Mouse (Mus musculus) cerebellum, adult (tissue): ENCODE data around the gene Hras.

Experiments
- ATAC-seq: cut with Nextera tagmentation; 2 replicates; pipeline ENCODE4 v1.9.2; 2017; ENCODE audit warnings: mild to moderate bottlenecking, moderate library complexity, mixed read lengths; ENCODE audit not compliant: insufficient number of reproducible peaks, low FRiP score, low TSS enrichment

Hras gene

DNA sequence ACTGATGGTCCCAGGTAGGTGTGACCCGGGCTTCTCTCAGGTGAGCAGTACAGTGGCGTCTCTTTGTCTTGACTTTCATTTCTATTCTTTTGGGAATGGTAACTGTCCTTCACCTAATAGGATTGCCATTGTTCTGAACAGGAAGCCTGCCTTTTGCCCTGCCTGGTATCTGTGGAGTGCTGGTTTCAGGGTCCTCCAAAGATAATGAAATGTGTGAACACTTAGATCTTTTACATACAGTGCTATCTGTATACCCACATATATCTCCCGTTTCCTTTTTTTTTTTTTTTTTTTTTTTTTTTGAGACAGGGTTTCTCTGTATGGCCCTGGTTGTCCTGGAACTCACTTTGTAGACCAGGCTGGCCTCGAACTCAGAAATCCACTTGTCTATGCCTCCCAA lies 52.5 kb downstream of the Hras start:
- ATAC-seq: no peak
